Mouse (Mus musculus): ENCODE data around the gene Dab1.

DNA sequence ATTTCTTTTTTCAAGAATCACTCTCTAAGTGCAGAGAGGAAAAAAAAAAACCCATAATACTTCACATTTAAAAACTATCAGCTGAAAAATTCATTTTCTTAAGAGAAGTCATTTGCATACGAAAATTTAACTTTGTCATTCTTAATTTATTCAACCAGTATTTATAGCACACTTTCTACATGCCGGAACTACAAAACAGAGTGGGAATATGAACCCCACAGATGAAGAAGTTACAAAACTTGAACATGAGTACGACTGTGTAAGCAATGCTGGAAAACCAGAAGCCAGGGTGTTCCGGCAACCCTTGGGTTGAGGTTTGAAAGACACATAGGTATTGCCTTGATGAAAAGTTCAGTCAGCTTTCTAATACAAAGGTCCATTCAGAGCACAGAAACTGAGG is 183.3 kb downstream of the Dab1 start:
- TF ChIP-seq CTCF (IDR thresholded peaks at IDR 0.05; ENCODE audit: borderline replicate concordance, insufficient read depth, low read depth, low read length) (no peak), POLR2A (IDR thresholded peaks at IDR 0.05; ENCODE audit: borderline replicate concordance, insufficient read depth, low read length) (no peak)
